Mouse (Mus musculus) stomach, embryonic 15.5 days (tissue): ENCODE results near the gene Atox1. TPM values are rescaled to one million over a fixed set of nuclear protein-coding genes. Genes with fewer than 3 reads are reported as not detected.
A peak's percentile ranks its signal among the peaks of the same experiment; 100 is the strongest.

Experiments used
- ATAC-seq: fragments of 200-750 bp; cut with Nextera tagmentation; 2 replicates; pipeline ENCODE4 v1.8.0; 2017; ENCODE audit warnings: low read depth, moderate number of reproducible peaks, moderate TSS enrichment; ENCODE audit not compliant: insufficient read depth, low FRiP score
- H3K27ac ChIP-seq: fragments of 300-500 bp; sonication (generic); 2 replicates; pipeline ENCODE4 v1.5.1; 2015; ENCODE audit warnings: mild to moderate bottlenecking, inconsistent platforms
- H3K27me3 ChIP-seq: fragments of 300-500 bp; sonication (generic); replicated peaks from 2 replicates; pipeline ENCODE4 v1.6.1; 2015; ENCODE audit warnings: inconsistent platforms
- H3K36me3 ChIP-seq: fragments of 300-500 bp; sonication (generic); 2 replicates; pipeline ENCODE4 v1.6.1; 2015; ENCODE audit warnings: inconsistent platforms
- H3K4me1 ChIP-seq: fragments of 300-500 bp; sonication (generic); 2 replicates; pipeline ENCODE4 v1.6.1; 2015; ENCODE audit warnings: inconsistent platforms
- H3K4me2 ChIP-seq: fragments of 300-500 bp; sonication (generic); 2 replicates; pipeline ENCODE4 v1.6.1; 2015; ENCODE audit warnings: mild to moderate bottlenecking, inconsistent platforms
- H3K4me3 ChIP-seq: fragments of 300-500 bp; sonication (generic); replicated peaks from 2 replicates; pipeline ENCODE4 v1.5.1; 2015; ENCODE audit warnings: inconsistent platforms
- H3K9ac ChIP-seq: fragments of 300-500 bp; sonication (generic); 2 replicates; pipeline ENCODE4 v1.6.1; 2015; ENCODE audit warnings: inconsistent platforms
- H3K9me3 ChIP-seq: fragments of 300-500 bp; sonication (generic); 2 replicates; pipeline ENCODE4 v1.6.1; 2016; ENCODE audit warnings: inconsistent platforms
- WGBS: fragments of 180-500 bp; shearing (Covaris S2); methylation state at CpG from one replicate; pipeline ENCODE4 v1.1.7; 2015; 5-methylcytosine and 5-hydroxymethylcytosine counted together
- polyA plus RNA-seq: library from polyadenylated mRNA; unstranded; fragments of >200 nt; fragmentation: Nextera tagmentation; extraction: Ambion mirVana; gene quantifications from 2 replicates; pipeline ENCODE4 v1.2.1, GENCODE M21; 2015

Atox1 gene
- polyA plus RNA-seq, 1 experiment from 2014 or later, result 385 TPM

- no peak overlapping the region for H3K9ac ChIP-seq
- ATAC-seq, result no peak
- H3K4me3 ChIP-seq, result no peak overlapping the region
- H3K4me1 ChIP-seq, result 0 out of 2 replicates have a peak, but pooled peaks cover 4% of the 10 kb centered on the region
- H3K27ac ChIP-seq, result peak overlapping the region; percentile 16; the same call in 1 of the 2 replicates
- peaks cover 22% of the 10 kb centered on the region; the same call in 1 of the 2 replicates for H3K36me3 ChIP-seq
- H3K4me2 ChIP-seq, result no peak overlapping the region
- 75% methylated on average over 4 of the region's 4 CpGs for WGBS
- no peaks in the 10 kb centered on the region for H3K9me3 ChIP-seq
- no peaks in the 10 kb centered on the region for H3K27me3 ChIP-seq
Measured at GRCm38 (mm10) chr11:55450311-55450710, 10.7 kb downstream of the Atox1 start.

- Histone ChIP-seq H3K9ac (no peak overlapping the region), H3K36me3 (peaks cover 22% of the 10 kb centered on the region; the same call in 1 of the 2 replicates), H3K27me3 (no peaks in the 10 kb centered on the region), H3K4me3 (no peak overlapping the region), H3K4me1 (0 out of 2 replicates have a peak, but pooled peaks cover 10% of the 10 kb centered on the region), H3K9me3 (no peaks in the 10 kb centered on the region), H3K27ac (peak overlapping the region; percentile 21; the same call in 1 of the 2 replicates), H3K4me2 (no peak overlapping the region)
- no peak for ATAC-seq
- 76% methylated on average over 7 of the region's 7 CpGs for WGBS
Measured at GRCm38 (mm10) chr11:55449531-55449930, 11.5 kb downstream of the Atox1 start.

GRCm38 (mm10) chr11:55446579-55446978, 14.5 kb downstream of the Atox1 start:
- no peaks in the 10 kb centered on the region for H3K9me3 ChIP-seq
- no peak overlapping the region for H3K4me2 ChIP-seq
- H3K9ac ChIP-seq, result no peak overlapping the region
- peaks cover 19% of the 10 kb centered on the region; the same call in 1 of the 2 replicates for H3K36me3 ChIP-seq
- 0 out of 2 replicates have a peak, but pooled peaks cover 10% of the 10 kb centered on the region for H3K4me1 ChIP-seq
- no peak overlapping the region for H3K4me3 ChIP-seq
- 13% methylated on average over 4 of the region's 4 CpGs for WGBS
- ATAC-seq, result peak; percentile 77
- no peaks in the 10 kb centered on the region for H3K27me3 ChIP-seq
- peak overlapping the region; percentile 69; the same call in 1 of the 2 replicates for H3K27ac ChIP-seq

- Histone ChIP-seq H3K27me3 (no peaks in the 10 kb centered on the region), H3K9me3 (no peaks in the 10 kb centered on the region), H3K4me3 (no peak overlapping the region), H3K36me3 (0 out of 2 replicates have a peak, but pooled peaks cover 7% of the 10 kb centered on the region), H3K4me2 (no peak overlapping the region), H3K4me1 (0 out of 2 replicates have a peak, but pooled peaks cover 10% of the 10 kb centered on the region), H3K27ac (peak overlapping the region; percentile 31; the same call in 1 of the 2 replicates), H3K9ac (no peak overlapping the region)
- WGBS, result 0% methylated on average over 1 of the region's 1 CpGs
- 0 out of 2 replicates have a peak, but pooled peaks have one; percentile 14 for ATAC-seq
Measured at GRCm38 (mm10) chr11:55444772-55445171, 16.3 kb downstream of the Atox1 start.

GRCm38 (mm10) chr11:55439718-55440117, 21.3 kb downstream of the Atox1 start:
- 0 out of 2 replicates have a peak, but pooled peaks cover 2% of the 10 kb centered on the region for H3K4me1 ChIP-seq
- H3K9ac ChIP-seq, result no peak overlapping the region
- 52% methylated on average over 5 of the region's 5 CpGs for WGBS
- H3K27ac ChIP-seq, result no peak overlapping the region
- no peaks in the 10 kb centered on the region for H3K36me3 ChIP-seq
- no peak overlapping the region for H3K4me3 ChIP-seq
- no peaks in the 10 kb centered on the region for H3K9me3 ChIP-seq
- no peaks in the 10 kb centered on the region for H3K27me3 ChIP-seq
- H3K4me2 ChIP-seq, result no peak overlapping the region
- ATAC-seq, result no peak

- Histone ChIP-seq H3K4me1 (no peaks in the 10 kb centered on the region), H3K9ac (no peak overlapping the region), H3K9me3 (no peaks in the 10 kb centered on the region), H3K36me3 (no peaks in the 10 kb centered on the region), H3K27ac (no peak overlapping the region; the same call in 1 of the 2 replicates), H3K4me3 (no peak overlapping the region), H3K4me2 (no peak overlapping the region), H3K27me3 (no peaks in the 10 kb centered on the region)
- no peak for ATAC-seq
- 34% methylated on average over 4 of the region's 4 CpGs for WGBS
Measured at GRCm38 (mm10) chr11:55438031-55438430, 23.0 kb downstream of the Atox1 start.

GRCm38 (mm10) chr11:55436089-55436488, 24.9 kb downstream of the Atox1 start:
- H3K4me3 ChIP-seq, result no peak overlapping the region
- H3K9me3 ChIP-seq, result no peaks in the 10 kb centered on the region
- no peak for ATAC-seq
- H3K36me3 ChIP-seq, result no peaks in the 10 kb centered on the region
- H3K4me2 ChIP-seq, result no peak overlapping the region
- H3K27ac ChIP-seq, result no peak overlapping the region
- H3K9ac ChIP-seq, result no peak overlapping the region
- no peaks in the 10 kb centered on the region for H3K4me1 ChIP-seq
- 83% methylated on average over 6 of the region's 6 CpGs for WGBS
- no peaks in the 10 kb centered on the region for H3K27me3 ChIP-seq

GRCm38 (mm10) chr11:55432981-55433380, 28.1 kb downstream of the Atox1 start:
- 22% methylated on average over 3 of the region's 3 CpGs for WGBS
- ATAC-seq, result no peak
- no peak overlapping the region for H3K9ac ChIP-seq

GRCm38 (mm10) chr11:55429973-55430372, 31.1 kb downstream of the Atox1 start:
- Histone ChIP-seq H3K4me2 (no peak overlapping the region), H3K36me3 (no peaks in the 10 kb centered on the region), H3K4me3 (no peak overlapping the region), H3K27me3 (no peaks in the 10 kb centered on the region), H3K9me3 (no peaks in the 10 kb centered on the region), H3K27ac (no peak overlapping the region), H3K4me1 (peaks cover 12% of the 10 kb centered on the region), H3K9ac (no peak overlapping the region)
- no peak for ATAC-seq
- 79% methylated on average over 2 of the region's 2 CpGs for WGBS

More at GRCm38 (mm10) chr11:55432981-55433380, 28.1 kb downstream of the Atox1 start:
- Histone ChIP-seq H3K27me3 (no peaks in the 10 kb centered on the region), H3K9me3 (no peaks in the 10 kb centered on the region), H3K4me2 (no peak overlapping the region), H3K4me3 (no peak overlapping the region), H3K27ac (0 out of 2 replicates have a peak overlapping the region, but pooled peaks have one; percentile 17), H3K4me1 (peaks cover 8% of the 10 kb centered on the region), H3K36me3 (no peaks in the 10 kb centered on the region)

- ATAC-seq, result peak; percentile 89
- H3K4me3 ChIP-seq, result no peak overlapping the region
- peak overlapping the region; percentile 21; the same call in 1 of the 2 replicates for H3K4me2 ChIP-seq
- no peaks in the 10 kb centered on the region for H3K9me3 ChIP-seq
- H3K9ac ChIP-seq, result no peak overlapping the region
- H3K27ac ChIP-seq, result peak overlapping the region; percentile 95
- H3K4me1 ChIP-seq, result peaks cover 27% of the 10 kb centered on the region
- no peaks in the 10 kb centered on the region for H3K27me3 ChIP-seq
- H3K36me3 ChIP-seq, result no peaks in the 10 kb centered on the region
- WGBS, result 25% methylated on average over 16 of the region's 16 CpGs
Measured at GRCm38 (mm10) chr11:55428186-55429012, 32.6 kb downstream of the Atox1 start.

GRCm38 (mm10) chr11:55424746-55425360, 36.2 kb downstream of the Atox1 start:
- no peak for ATAC-seq
- H3K27ac ChIP-seq, result no peak overlapping the region

GRCm38 (mm10) chr11:55423756-55424155, 37.3 kb downstream of the Atox1 start:
- Histone ChIP-seq H3K4me3 (no peak overlapping the region), H3K27ac (peak overlapping the region; percentile 26), H3K9me3 (no peaks in the 10 kb centered on the region), H3K4me1 (peaks cover 41% of the 10 kb centered on the region), H3K9ac (no peak overlapping the region), H3K36me3 (no peaks in the 10 kb centered on the region), H3K27me3 (no peaks in the 10 kb centered on the region), H3K4me2 (no peak overlapping the region)
- 32% methylated on average over 4 of the region's 4 CpGs for WGBS
- no peak for ATAC-seq

More at GRCm38 (mm10) chr11:55424746-55425360, 36.2 kb downstream of the Atox1 start:
- Histone ChIP-seq H3K4me1 (peaks cover 41% of the 10 kb centered on the region), H3K4me3 (no peak overlapping the region), H3K9ac (no peak overlapping the region), H3K36me3 (no peaks in the 10 kb centered on the region), H3K27me3 (no peaks in the 10 kb centered on the region), H3K9me3 (no peaks in the 10 kb centered on the region), H3K4me2 (no peak overlapping the region)
- WGBS, result 71% methylated on average over 8 of the region's 8 CpGs
